Comparison of ENCODE assay signal across 26 mouse cellular contexts in the genomic region with DNA sequence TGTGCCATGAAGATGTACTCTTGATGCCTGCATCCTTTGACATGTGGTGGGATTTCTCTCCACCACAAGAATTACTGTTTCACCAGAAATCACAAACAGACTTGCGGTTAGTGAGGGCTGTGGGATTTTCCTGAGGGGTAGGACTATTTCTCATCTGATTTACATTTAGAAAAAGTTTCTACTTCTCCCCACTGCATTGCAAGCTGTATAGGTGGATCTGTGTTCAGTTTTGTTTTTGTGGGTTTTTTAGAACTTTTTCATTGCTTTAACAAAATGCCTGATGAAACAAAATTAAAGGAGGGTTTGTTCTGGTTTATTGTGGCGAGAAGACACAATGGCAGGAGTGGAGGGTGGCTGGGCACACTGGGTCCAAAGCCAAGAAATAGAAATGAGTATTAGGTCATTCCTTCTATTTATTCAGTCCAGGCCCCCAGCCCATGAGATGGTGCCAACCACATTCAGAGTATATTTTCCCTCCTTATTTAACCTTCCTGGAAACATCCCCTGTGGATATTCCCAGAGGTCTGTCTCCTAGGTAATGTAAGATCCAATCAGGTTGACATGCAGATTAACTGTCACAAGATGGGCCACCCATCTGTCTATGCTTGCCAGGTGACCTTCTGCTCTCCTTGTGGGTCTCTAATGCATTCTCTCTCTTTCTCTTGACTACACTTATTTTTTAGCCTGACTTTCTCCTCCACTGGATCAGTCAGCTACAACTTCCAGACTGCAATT.
DNase-seq lines count a peak whose midpoint lies in the region; ATAC-seq and TF ChIP-seq lines count a peak whose summit lies in the region.
"Had no signal": no experiment of that assay in that cellular context is flagged by ENCODE, and none has a peak within 500 bp of the region (broad histone marks: within the 10 kb centered on the region; RNA-seq: fewer than 3 reads in every experiment).

No protein-coding gene starts in this region.

- H3K79me2 ChIP-seq in CH12.LX (replicated peaks; ENCODE audit: control insufficient read depth, extremely low read depth, insufficient read depth, poor library complexity, severe bottlenecking), result no peaks in the 10 kb centered on the region

- H3K4me3 ChIP-seq in forebrain, embryonic 13.5 days, result no peak overlapping the region
- H3K4me3 ChIP-seq in forebrain, embryonic 12.5 days (replicated peaks), result no peak overlapping the region
- no peak overlapping the region for H3K4me3 ChIP-seq in hindbrain, embryonic 16.5 days (ENCODE audit: low read length)
- no peak overlapping the region for H3K4me3 ChIP-seq in hindbrain, embryonic 14.5 days (replicated peaks; ENCODE audit: low read length)
- no peak overlapping the region for H3K4me3 ChIP-seq in CH12.LX (replicated peaks in 1 of 3; ENCODE audit: low read depth in 2 of 3, low read length in 2 of 3, poor library complexity in 1 of 3)
- H3K4me3 ChIP-seq in forebrain, embryonic 16.5 days (replicated peaks; ENCODE audit: low read length), result no peak overlapping the region
- H3K4me3 ChIP-seq: heart, embryonic 13.5 days; midbrain, embryonic 15.5 days had no signal

- in situ Hi-C loops in CH12.LX (cut with MboI; ENCODE audit: low pct_ligation_motif_present, low pct_unique_long_range_greater_than_20kb, low sequenced_read_pairs), result no loop called here

- no peak for TF ChIP-seq CTCF in CH12.LX (conservative IDR thresholded peaks at IDR 0.05 in 1 of 2, IDR thresholded peaks at IDR 0.05 in 1 of 2; ENCODE audit: low read depth in 2 of 2, low read length in 2 of 2)

- H3K9ac ChIP-seq in forebrain, embryonic 13.5 days, result no peak overlapping the region
- no peak overlapping the region for H3K9ac ChIP-seq in forebrain, embryonic 12.5 days
- H3K9ac ChIP-seq in hindbrain, embryonic 16.5 days (ENCODE audit: low read depth, low read length), result no peak overlapping the region
- no peak overlapping the region for H3K9ac ChIP-seq in hindbrain, embryonic 14.5 days
- no peak overlapping the region for H3K9ac ChIP-seq in CH12.LX (ENCODE audit: insufficient read depth, low read depth)
- no peak overlapping the region for H3K9ac ChIP-seq in forebrain, embryonic 16.5 days (replicated peaks; ENCODE audit: low read depth, low read length)
- H3K9ac ChIP-seq: heart, embryonic 13.5 days; liver, embryonic 14.5 days; midbrain, embryonic 15.5 days had no signal

- H3K4me2 ChIP-seq in forebrain, embryonic 13.5 days, result no peak overlapping the region
- no peak overlapping the region for H3K4me2 ChIP-seq in forebrain, embryonic 12.5 days
- H3K4me2 ChIP-seq in hindbrain, embryonic 16.5 days (ENCODE audit: low read length), result no peak overlapping the region
- no peak overlapping the region for H3K4me2 ChIP-seq in hindbrain, embryonic 14.5 days (replicated peaks)
- H3K4me2 ChIP-seq in CH12.LX (ENCODE audit: insufficient read depth, low read depth, poor library complexity, severe bottlenecking), result peak overlapping the region; percentile 31; the same call in 1 of the 2 replicates
- H3K4me2 ChIP-seq in forebrain, embryonic 16.5 days (ENCODE audit: low read length), result no peak overlapping the region
- H3K4me2 ChIP-seq: heart, embryonic 13.5 days; midbrain, embryonic 15.5 days had no signal

- peak; percentile 91 for ATAC-seq in forebrain, embryonic 13.5 days
- ATAC-seq in forebrain, embryonic 12.5 days (ENCODE audit: low FRiP score), result no peak
- peak; percentile 58; the same call in 1 of the 2 replicates for ATAC-seq in hindbrain, embryonic 16.5 days
- no peak; the same call in 1 of the 2 replicates for ATAC-seq in hindbrain, embryonic 14.5 days (ENCODE audit: low FRiP score)
- ATAC-seq in forebrain, embryonic 16.5 days, result peak; percentile 91
- ATAC-seq: intestine, embryonic 16.5 days; midbrain, embryonic 15.5 days had no signal

- dilution Hi-C loops in CH12.LX (cut with MboI; ENCODE audit: extremely low pct_ligation_motif_present, extremely low pct_unique_long_range_greater_than_20kb, low sequenced_read_pairs), result no loop called here

- 62% methylated on average over 2 of the region's 2 CpGs for WGBS in forebrain, embryonic 13.5 days
- WGBS in forebrain, embryonic 12.5 days, result 87% methylated on average over 2 of the region's 2 CpGs
- 70% methylated on average over 2 of the region's 2 CpGs for WGBS in hindbrain, embryonic 16.5 days
- 76% methylated on average over 2 of the region's 2 CpGs for WGBS in hindbrain, embryonic 14.5 days
- 31% methylated on average over 2 of the region's 2 CpGs for WGBS in forebrain, embryonic 16.5 days

- peaks cover 13% of the 10 kb centered on the region; the same call in 1 of the 2 replicates for H3K4me1 ChIP-seq in forebrain, embryonic 13.5 days
- no peaks in the 10 kb centered on the region for H3K4me1 ChIP-seq in forebrain, embryonic 12.5 days
- no peaks in the 10 kb centered on the region for H3K4me1 ChIP-seq in hindbrain, embryonic 16.5 days (ENCODE audit: control insufficient read depth, insufficient read depth, low read depth, low read length)
- no peaks in the 10 kb centered on the region for H3K4me1 ChIP-seq in hindbrain, embryonic 14.5 days (replicated peaks; ENCODE audit: control insufficient read depth, insufficient read depth, low read length)
- peaks cover 6 to 19% of the 10 kb centered on the region in 2 experiments; a peak in 3 of 4 replicates for H3K4me1 ChIP-seq in CH12.LX (ENCODE audit: control insufficient read depth in 1 of 2, insufficient read depth in 2 of 2)
- peaks cover 3% of the 10 kb centered on the region for H3K4me1 ChIP-seq in forebrain, embryonic 16.5 days (replicated peaks; ENCODE audit: control insufficient read depth, insufficient read depth, low read length)
- H3K4me1 ChIP-seq: midbrain, embryonic 15.5 days had no signal

- TF ChIP-seq RAD21 in CH12.LX (IDR thresholded peaks at IDR 0.05; ENCODE audit: low read depth, low read length), result no peak

- no peak overlapping the region for H3K27ac ChIP-seq in forebrain, embryonic 13.5 days
- no peak overlapping the region for H3K27ac ChIP-seq in forebrain, embryonic 12.5 days
- H3K27ac ChIP-seq in hindbrain, embryonic 16.5 days (ENCODE audit: low read depth, low read length), result no peak overlapping the region
- H3K27ac ChIP-seq in hindbrain, embryonic 14.5 days, result no peak overlapping the region
- no peak overlapping the region for H3K27ac ChIP-seq in CH12.LX (ENCODE audit: insufficient read depth, low read depth)
- H3K27ac ChIP-seq in forebrain, embryonic 16.5 days (ENCODE audit: low read length), result no peak overlapping the region
- H3K27ac ChIP-seq: heart, embryonic 13.5 days; kidney, postnatal 0 days; liver, embryonic 14.5 days; midbrain, embryonic 15.5 days; stomach, postnatal 0 days had no signal

- H3K27me3 ChIP-seq in forebrain, embryonic 13.5 days, result no peaks in the 10 kb centered on the region
- H3K27me3 ChIP-seq in forebrain, embryonic 12.5 days, result no peaks in the 10 kb centered on the region
- no peaks in the 10 kb centered on the region for H3K27me3 ChIP-seq in hindbrain, embryonic 16.5 days (replicated peaks; ENCODE audit: control insufficient read depth, insufficient read depth, low read length)
- no peaks in the 10 kb centered on the region for H3K27me3 ChIP-seq in hindbrain, embryonic 14.5 days (ENCODE audit: control insufficient read depth, insufficient read depth, low read length)
- H3K27me3 ChIP-seq in CH12.LX (replicated peaks), result no peaks in the 10 kb centered on the region
- no peaks in the 10 kb centered on the region for H3K27me3 ChIP-seq in forebrain, embryonic 16.5 days (replicated peaks; ENCODE audit: control insufficient read depth, insufficient read depth, low read length)
- H3K27me3 ChIP-seq: heart, embryonic 13.5 days; midbrain, embryonic 15.5 days had no signal

- DNase-seq in hindbrain, embryonic 14.5 days (ENCODE audit: low spot score), result no peak
- peak; percentile 21 for DNase-seq in CH12.LX (ENCODE audit: extremely low read depth)
- no peak for DNase-seq in urinary bladder, postnatal 10 days (ENCODE audit: low spot score)
- DNase-seq: adrenal gland, postnatal 25 days; cerebellum, adult 2 months; cerebellum, postnatal 25 days; heart, postnatal 10 days; kidney, adult 8-10 months; kidney, postnatal 4 days; layer of hippocampus, postnatal 36 days; liver; lung, adult 2 months; lung, postnatal 10 days; right cerebral cortex, postnatal 4 days; thymus, adult 18-20 months; thymus, postnatal 25 days had no signal

- no peaks in the 10 kb centered on the region; the same call in 1 of the 2 replicates for H3K9me3 ChIP-seq in forebrain, embryonic 13.5 days (replicated peaks)
- H3K9me3 ChIP-seq in forebrain, embryonic 12.5 days, result no peaks in the 10 kb centered on the region
- H3K9me3 ChIP-seq in hindbrain, embryonic 16.5 days (ENCODE audit: control insufficient read depth, low read length), result no peaks in the 10 kb centered on the region
- H3K9me3 ChIP-seq in hindbrain, embryonic 14.5 days (ENCODE audit: control insufficient read depth, low read length), result no peaks in the 10 kb centered on the region
- H3K9me3 ChIP-seq in CH12.LX (replicated peaks; ENCODE audit: low read length), result no peaks in the 10 kb centered on the region
- H3K9me3 ChIP-seq in forebrain, embryonic 16.5 days (ENCODE audit: control insufficient read depth, low read length), result no peaks in the 10 kb centered on the region
- H3K9me3 ChIP-seq: heart, embryonic 13.5 days; midbrain, embryonic 15.5 days had no signal

- no peak for TF ChIP-seq EP300 in CH12.LX (IDR thresholded peaks at IDR 0.05; ENCODE audit: low read length)

- H3K36me3 ChIP-seq in forebrain, embryonic 13.5 days (ENCODE audit: poor library complexity, severe bottlenecking), result no peaks in the 10 kb centered on the region
- H3K36me3 ChIP-seq in forebrain, embryonic 12.5 days (replicated peaks), result no peaks in the 10 kb centered on the region
- H3K36me3 ChIP-seq in hindbrain, embryonic 16.5 days (ENCODE audit: control insufficient read depth, insufficient read depth, low read length), result no peaks in the 10 kb centered on the region
- H3K36me3 ChIP-seq in hindbrain, embryonic 14.5 days (replicated peaks; ENCODE audit: control insufficient read depth, insufficient read depth), result no peaks in the 10 kb centered on the region
- no peaks in the 10 kb centered on the region for H3K36me3 ChIP-seq in CH12.LX (replicated peaks in 1 of 2; ENCODE audit: control insufficient read depth in 1 of 2, insufficient read depth in 1 of 2, low read length in 1 of 2)
- no peaks in the 10 kb centered on the region for H3K36me3 ChIP-seq in forebrain, embryonic 16.5 days (ENCODE audit: control insufficient read depth, insufficient read depth)
- H3K36me3 ChIP-seq: heart, embryonic 13.5 days; midbrain, embryonic 15.5 days had no signal

- TF ChIP-seq POLR2A in CH12.LX (IDR thresholded peaks at IDR 0.05; ENCODE audit: low read depth, low read length), result no peak

TF ChIP-seq in CH12.LX, 34 proteins besides CTCF, POLR2A, EP300 and RAD21:
- TF ChIP-seq BHLHE40 (IDR thresholded peaks at IDR 0.05; ENCODE audit: low read depth, low read length) (no peak), ZNF384 (IDR thresholded peaks at IDR 0.05; ENCODE audit: low read depth, low read length) (peak; percentile 50; the same call in 1 of the 2 replicates)

Comparison
In these comparisons a context has a peak if more than half of its experiments do, and no peak if none do; other contexts are left out.
1. ATAC-seq: peak in forebrain, embryonic 13.5 days (single experiment), hindbrain, embryonic 16.5 days (single experiment) and forebrain, embryonic 16.5 days (single experiment); none in forebrain, embryonic 12.5 days (single experiment) and hindbrain, embryonic 14.5 days (single experiment).